Mouse (Mus musculus) left cerebral cortex, adult 18-20 months (tissue): ENCODE measurements at regions not wholly inside any gene's neighbourhood (a gene's known extent, or its start where the extent isn't known, plus 50 kb on each side); places are given as distances from the start of the nearest gene placed in this dataset.

Experiments
- DNase-seq, 2 experiments: peaks; one replicate each; pipeline ENCODE4 v3.0.0; 2021 to 2022; ENCODE audit warnings: low spot score in 2 of 2, mixed read lengths in 1 of 2

GRCm38 (mm10) chr2:178542032-178542431, 111.7 kb downstream of the Cdh26 start:
- DNase-seq, result peak; percentile 48 to 74

GRCm38 (mm10) chr2:178544411-178544810, 114.1 kb downstream of the Cdh26 start:
- DNase-seq, result no peak

GRCm38 (mm10) chr2:178545601-178546352, 115.4 kb downstream of the Cdh26 start:
- DNase-seq, result no peak

DNA sequence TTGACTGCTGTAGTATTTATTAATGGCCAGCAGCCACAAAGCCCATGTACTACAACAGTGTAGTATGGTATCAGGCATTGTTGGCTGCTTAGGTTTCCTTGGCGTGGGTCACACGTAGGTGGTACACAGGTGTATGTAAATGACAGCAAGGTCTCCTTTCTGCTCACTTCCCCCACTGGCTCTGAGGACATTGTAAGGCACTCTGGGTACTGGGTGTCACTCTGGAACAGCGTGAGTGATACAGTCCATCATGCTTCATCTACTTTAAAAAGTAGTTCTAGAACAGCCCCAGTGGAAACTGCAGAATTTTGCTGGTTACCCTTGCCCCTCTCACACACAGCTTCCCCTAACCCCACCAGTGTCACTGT, 116.0 kb downstream of the Cdh26 start:
- no peak for DNase-seq

- DNase-seq, result no peak
These were observed 116.6 kb downstream of the Cdh26 start for GRCm38 (mm10) chr2:178546888-178547287.

GRCm38 (mm10) chr2:178548937-178549336, 118.6 kb downstream of the Cdh26 start:
- DNase-seq, result peak; percentile 16 to 35

DNA sequence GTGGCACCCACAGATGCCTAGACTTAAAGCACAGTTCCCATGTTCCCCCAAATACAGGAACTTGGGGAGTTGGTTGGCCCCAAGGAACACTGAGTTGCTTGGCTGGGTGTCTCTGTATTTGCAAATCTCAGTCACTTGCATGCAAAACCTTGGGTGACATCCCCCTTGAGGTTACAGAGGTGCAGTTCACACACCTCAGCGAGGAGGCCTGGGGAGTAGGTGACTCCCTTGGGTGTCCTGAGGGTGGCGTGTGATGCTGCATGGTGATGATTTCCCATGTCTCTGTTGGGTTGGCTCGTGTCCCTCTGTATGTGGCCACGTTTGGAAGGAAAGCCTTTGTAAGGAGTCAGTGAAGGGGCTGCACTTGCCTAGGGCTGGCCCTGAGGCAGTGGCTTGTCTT, 123.4 kb downstream of the Cdh26 start:
- no peak for DNase-seq

DNA sequence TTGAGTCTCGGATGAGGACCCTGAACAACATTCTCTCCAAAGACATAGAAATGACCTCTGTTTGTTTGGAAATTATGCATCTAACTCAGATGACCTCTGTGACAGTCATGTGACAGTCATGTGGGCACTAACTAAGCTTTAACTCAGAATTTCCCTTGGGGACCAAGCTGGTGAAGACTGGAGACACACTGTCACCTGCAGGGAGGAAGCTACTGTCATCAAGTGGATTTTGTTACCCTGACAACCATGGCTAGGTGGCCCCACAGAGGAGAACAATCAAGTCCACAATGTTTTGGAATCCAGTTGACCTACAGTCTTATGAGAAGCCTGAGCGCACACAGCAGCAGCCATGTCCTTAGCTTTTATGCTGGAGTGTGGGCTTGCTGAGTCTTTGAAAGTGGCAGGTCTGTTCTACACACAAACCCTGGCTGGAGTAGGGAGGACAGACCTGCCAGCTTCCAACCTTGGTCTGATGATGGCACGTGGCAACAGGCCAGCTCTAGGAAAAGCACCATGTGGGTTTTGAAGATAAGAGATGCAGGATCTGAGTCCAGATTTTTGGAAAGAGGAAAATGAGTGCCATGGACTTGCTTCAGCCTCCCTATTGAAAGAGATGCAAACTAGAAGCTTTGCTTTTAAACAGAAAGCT, 125.5 kb downstream of the Cdh26 start:
- no peak for DNase-seq

DNA sequence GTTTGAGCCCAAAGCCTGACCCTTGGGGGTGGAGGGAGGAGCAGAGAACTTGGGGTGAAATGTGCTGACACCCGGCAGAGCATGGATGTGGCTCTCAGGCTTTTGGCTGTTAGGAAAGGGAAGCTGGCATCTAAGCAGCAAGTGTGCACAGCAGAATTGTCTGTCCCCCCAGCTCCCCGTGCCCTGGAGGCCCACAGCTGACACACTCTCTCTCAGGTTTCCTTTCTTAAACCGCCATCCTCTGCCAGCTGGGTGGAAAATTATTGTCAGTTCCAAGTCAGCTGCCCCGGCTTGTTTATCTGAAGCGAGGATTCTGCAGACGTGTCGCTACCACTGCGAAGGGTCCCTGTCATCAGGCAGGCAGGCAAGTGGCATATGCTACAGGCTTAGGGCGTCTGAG, 127.6 kb downstream of the Cdh26 start:
- DNase-seq, result no peak

DNA sequence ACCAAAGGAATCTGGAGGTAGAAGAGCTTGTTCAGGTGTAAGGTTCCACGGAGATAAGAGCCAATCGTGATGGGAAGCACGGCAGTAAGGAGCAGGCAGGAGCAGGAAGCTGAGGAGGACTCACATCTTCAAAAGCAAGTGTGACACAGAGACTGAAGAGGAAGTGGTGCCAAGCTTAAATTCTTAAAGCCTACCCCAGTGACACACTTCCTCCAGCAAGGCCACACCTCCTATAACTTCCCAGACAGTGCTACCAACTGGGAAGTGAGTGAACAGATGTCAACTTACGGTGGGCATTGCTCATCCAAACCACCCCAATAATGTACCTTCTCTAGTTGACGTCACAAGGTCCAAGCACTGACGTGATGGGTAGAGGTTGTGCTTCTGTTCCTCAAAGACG, 133.0 kb downstream of the Cdh26 start:
- DNase-seq, result no peak

DNA sequence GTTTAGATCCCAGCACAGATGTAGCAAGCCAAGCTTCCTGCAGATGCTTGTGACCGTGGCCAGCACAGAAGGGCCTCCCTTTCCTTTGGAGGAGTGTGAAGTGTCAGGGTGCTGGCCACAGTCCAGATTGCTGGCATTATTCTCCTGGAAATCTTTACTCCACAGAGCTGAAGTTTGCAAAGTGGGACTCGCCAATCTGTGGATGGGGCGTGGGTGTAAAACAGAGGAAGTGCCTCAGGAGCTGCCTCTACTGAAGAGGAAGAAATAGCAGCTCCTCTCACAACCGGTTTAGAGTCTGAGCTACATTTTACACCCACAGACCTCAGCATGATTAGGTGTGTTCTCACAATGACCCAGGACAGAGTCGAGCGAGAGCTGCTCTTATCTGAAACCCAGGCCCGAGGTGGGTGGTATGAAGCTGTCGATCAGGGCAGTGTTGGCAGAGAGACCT, 135.1 kb downstream of the Cdh26 start:
- DNase-seq, result peak; percentile 86 to 91

GRCm38 (mm10) chr2:178567493-178567892, 137.2 kb downstream of the Cdh26 start:
- no peak for DNase-seq

- DNase-seq, result no peak
These were observed 142.0 kb downstream of the Cdh26 start for GRCm38 (mm10) chr2:178572301-178572700.

DNA sequence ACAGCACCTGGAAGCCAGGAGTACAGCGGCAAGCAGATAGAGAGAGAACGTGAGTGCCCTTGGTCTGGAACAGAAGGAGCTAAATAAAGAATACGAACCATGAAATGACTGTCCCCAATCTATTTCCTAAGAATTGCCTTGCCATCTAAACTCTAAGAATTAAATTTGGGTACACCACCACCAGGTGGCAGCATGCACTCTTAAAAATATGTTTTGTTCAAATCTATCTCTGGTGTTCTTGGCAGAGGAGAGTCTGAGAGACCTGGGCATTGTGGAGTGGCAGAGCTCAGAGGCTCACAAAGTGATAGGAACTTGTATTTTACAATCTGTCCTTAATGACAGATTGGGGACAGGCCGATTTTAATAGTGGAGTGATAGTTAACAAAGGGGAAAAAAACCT, 144.5 kb downstream of the Cdh26 start:
- peak; percentile 82 to 85 for DNase-seq

DNA sequence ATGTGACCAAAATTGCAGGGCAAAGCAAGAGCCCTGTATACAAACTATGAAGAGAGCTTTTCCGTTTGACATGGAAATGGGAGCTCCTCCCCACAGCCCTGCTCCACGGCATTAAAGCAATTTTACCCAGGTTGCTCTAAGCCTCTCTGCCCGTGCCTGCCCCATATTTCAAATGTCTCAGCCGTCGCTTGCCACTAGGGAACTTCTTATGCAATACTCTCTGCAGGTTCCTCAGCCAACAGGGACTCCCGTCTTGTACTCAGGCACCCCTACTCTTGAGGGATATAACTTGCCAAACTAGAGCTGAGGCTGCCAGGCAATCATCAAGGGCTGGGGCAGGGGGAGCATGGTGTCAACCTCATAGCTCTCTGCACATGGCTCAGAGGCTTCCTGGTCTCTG, 145.1 kb downstream of the Cdh26 start:
- no peak for DNase-seq

DNA sequence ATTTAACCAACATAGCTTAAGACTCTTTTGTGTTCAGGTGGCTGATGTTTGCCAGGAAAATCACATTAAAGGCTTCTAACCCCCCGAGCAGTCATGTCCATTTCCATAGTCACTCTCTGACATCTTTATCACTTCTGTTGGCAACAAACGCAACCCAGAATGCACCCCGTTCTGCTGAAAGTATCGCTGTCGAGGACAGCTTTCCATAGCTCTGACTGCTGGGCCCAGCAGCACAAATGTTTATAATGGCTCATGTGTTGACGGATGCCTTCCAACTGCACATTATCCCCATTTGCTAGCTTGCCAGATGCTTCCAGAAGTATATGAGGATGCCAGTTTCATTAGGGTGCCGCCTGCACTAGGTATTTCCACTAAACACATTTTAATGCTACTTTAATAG, 145.7 kb downstream of the Cdh26 start:
- DNase-seq, result no peak

- no peak for DNase-seq
These were observed 149.2 kb downstream of the Cdh26 start for GRCm38 (mm10) chr2:178579571-178579970.

- no peak for DNase-seq
These were observed 151.0 kb downstream of the Cdh26 start for GRCm38 (mm10) chr2:178581306-178581705.

- DNase-seq, result no peak
These were observed 154.7 kb downstream of the Cdh26 start for GRCm38 (mm10) chr2:178584970-178585566.

DNA sequence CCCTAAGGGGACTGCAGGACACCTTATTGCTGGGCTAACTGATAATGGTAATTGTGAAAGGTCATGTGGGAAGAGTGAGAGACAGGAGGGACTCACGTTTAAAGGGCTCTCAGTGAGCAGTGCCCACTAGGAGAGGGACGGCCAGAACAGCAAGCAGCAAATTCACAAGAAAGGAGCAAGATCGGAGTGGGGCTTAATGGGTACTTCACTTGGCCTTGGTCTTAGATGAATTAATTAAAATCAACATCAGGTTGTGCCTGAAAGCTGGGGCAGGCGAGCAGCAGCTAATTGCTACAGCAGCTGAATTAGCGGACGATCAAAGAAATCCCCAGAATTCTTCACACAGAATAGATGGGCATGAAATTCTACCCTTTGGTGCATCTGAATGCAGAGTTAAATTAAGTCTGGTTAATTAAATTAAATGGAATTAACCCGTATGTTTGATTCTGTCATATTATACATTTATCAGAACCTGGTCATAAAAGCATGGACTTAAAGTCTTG, 156.9 kb downstream of the Cdh26 start:
- no peak for DNase-seq

- DNase-seq, result no peak
These were observed 163.4 kb downstream of the Cdh26 start for GRCm38 (mm10) chr2:178593743-178594142.

- no peak for DNase-seq
These were observed 163.8 kb downstream of the Cdh26 start for GRCm38 (mm10) chr2:178594177-178594576.
